ENCODE assay signal across 8 mouse cellular contexts in genomic region chr17:56585171-56585821, GRCm38 (mm10). TPM values are rescaled to one million over a fixed set of nuclear protein-coding genes. Genes with fewer than 3 reads are reported as not detected.
DNase-seq lines count a peak whose midpoint lies in the region; ATAC-seq and TF ChIP-seq lines count a peak whose summit lies in the region.

No protein-coding gene starts in this region.

- H3K27ac ChIP-seq in heart, adult 2 months = peak overlapping the region; percentile 98
- H3K27ac ChIP-seq in forebrain, embryonic 11.5 days (ENCODE audit: low read depth, low read length) = peak overlapping the region; percentile 85
- peak overlapping the region; percentile 94 for H3K27ac ChIP-seq in hindbrain, embryonic 13.5 days
- H3K27ac ChIP-seq in liver, embryonic 13.5 days = peak overlapping the region; percentile 96

- peak; percentile 9 for ATAC-seq in forebrain, embryonic 11.5 days (replicated peaks; ENCODE audit: low FRiP score)
- ATAC-seq in hindbrain, embryonic 13.5 days (ENCODE audit: low FRiP score) = peak; percentile 29
- peak; percentile 10; the same call in 1 of the 2 replicates for ATAC-seq in liver, embryonic 13.5 days (ENCODE audit: low read depth)

- TF ChIP-seq CTCF in heart, adult 2 months (IDR thresholded peaks at IDR 0.05) = no peak

- H3K9ac ChIP-seq in heart, adult 2 months (ENCODE audit: low read depth, low read length) = peak overlapping the region; percentile 91
- H3K9ac ChIP-seq in forebrain, embryonic 11.5 days (ENCODE audit: low read length) = peak overlapping the region; percentile 85
- peak overlapping the region; percentile 93 for H3K9ac ChIP-seq in hindbrain, embryonic 13.5 days
- peak overlapping the region; percentile 95 for H3K9ac ChIP-seq in liver, embryonic 13.5 days

- peaks cover 33% of the 10 kb centered on the region for H3K36me3 ChIP-seq in heart, adult 2 months (ENCODE audit: control insufficient read depth, insufficient read depth, low read length)
- H3K36me3 ChIP-seq in forebrain, embryonic 11.5 days (ENCODE audit: control insufficient read depth, insufficient read depth, low read length) = peaks cover 24% of the 10 kb centered on the region
- H3K36me3 ChIP-seq in hindbrain, embryonic 13.5 days = peaks cover 61% of the 10 kb centered on the region
- peaks cover 70% of the 10 kb centered on the region for H3K36me3 ChIP-seq in liver, embryonic 13.5 days

- H3K79me2 ChIP-seq in heart, adult 2 months (replicated peaks; ENCODE audit: control insufficient read depth, insufficient read depth, low read length) = peaks cover 16% of the 10 kb centered on the region

- H3K4me3 ChIP-seq in heart, adult 2 months = peak overlapping the region; percentile 88
- H3K4me3 ChIP-seq in forebrain, embryonic 11.5 days (ENCODE audit: low read depth, low read length) = peak overlapping the region; percentile 93
- peak overlapping the region; percentile 85 for H3K4me3 ChIP-seq in hindbrain, embryonic 13.5 days
- peak overlapping the region; percentile 95 for H3K4me3 ChIP-seq in liver, embryonic 13.5 days (replicated peaks)

- peaks cover 23% of the 10 kb centered on the region for H3K4me1 ChIP-seq in heart, adult 2 months (ENCODE audit: control insufficient read depth, insufficient read depth, low read length)
- H3K4me1 ChIP-seq in forebrain, embryonic 11.5 days (replicated peaks; ENCODE audit: control insufficient read depth, insufficient read depth, low read length) = peaks cover 28% of the 10 kb centered on the region
- H3K4me1 ChIP-seq in hindbrain, embryonic 13.5 days (replicated peaks) = peaks cover 72% of the 10 kb centered on the region
- H3K4me1 ChIP-seq in liver, embryonic 13.5 days (replicated peaks) = peaks cover 65% of the 10 kb centered on the region

- no peak for TF ChIP-seq POLR2A in heart, adult 2 months (IDR thresholded peaks at IDR 0.05; ENCODE audit: insufficient read depth, low read depth, low read length)

- H3K4me2 ChIP-seq in forebrain, embryonic 11.5 days (ENCODE audit: low read depth, low read length, severe bottlenecking) = peak overlapping the region; percentile 81
- peak overlapping the region; percentile 93 for H3K4me2 ChIP-seq in hindbrain, embryonic 13.5 days
- H3K4me2 ChIP-seq in liver, embryonic 13.5 days = peak overlapping the region; percentile 92

- no peaks in the 10 kb centered on the region for H3K9me3 ChIP-seq in forebrain, embryonic 11.5 days (ENCODE audit: control insufficient read depth, low read length)
- no peaks in the 10 kb centered on the region for H3K9me3 ChIP-seq in hindbrain, embryonic 13.5 days
- no peaks in the 10 kb centered on the region for H3K9me3 ChIP-seq in liver, embryonic 13.5 days (replicated peaks)

- TF ChIP-seq EP300 in heart, adult 2 months (IDR thresholded peaks at IDR 0.05; ENCODE audit: insufficient read depth, low read depth, low read length) = no peak

- peak in 1 of 2 experiments; percentile 76 for DNase-seq in heart, adult 2 months
- DNase-seq in heart, postnatal 10 days = no peak
- peak; percentile 48 for DNase-seq in adipocyte (ENCODE audit: low spot score)
- peak; percentile 83 for DNase-seq in forebrain, embryonic 11.5 days (ENCODE audit: low spot score)
- DNase-seq in liver, embryonic 13.5 days = peak; percentile 37
- peak; percentile 74 for DNase-seq in naive thymus-derived CD4-positive, alpha-beta T cell, adult 2 months (ENCODE audit: low read depth)
- peak; percentile 16 for DNase-seq in telencephalon, adult 2 months (ENCODE audit: low read depth, low spot score)

- intact Hi-C loops in heart, adult 2 months (cut with DNase I) = no loop called here
- intact Hi-C loops in heart, postnatal 10 days (cut with DNase I) = no loop called here

- under 1% methylated on average over 61 of the region's 61 CpGs for WGBS in heart, adult 2 months
- WGBS in forebrain, embryonic 11.5 days = 1% methylated on average over 61 of the region's 61 CpGs
- under 1% methylated on average over 61 of the region's 61 CpGs for WGBS in hindbrain, embryonic 13.5 days
- WGBS in liver, embryonic 13.5 days (ENCODE audit: insufficient replicate concordance) = under 1% methylated on average over 61 of the region's 61 CpGs

- H3K27me3 ChIP-seq in heart, adult 2 months (ENCODE audit: control insufficient read depth, insufficient read depth, low read length) = no peaks in the 10 kb centered on the region
- no peaks in the 10 kb centered on the region for H3K27me3 ChIP-seq in forebrain, embryonic 11.5 days (ENCODE audit: control insufficient read depth, insufficient read depth, low read length)
- no peaks in the 10 kb centered on the region for H3K27me3 ChIP-seq in hindbrain, embryonic 13.5 days
- H3K27me3 ChIP-seq in liver, embryonic 13.5 days = no peaks in the 10 kb centered on the region

RNA-seq across cellular contexts. Expression of gene Safb, which starts 0.7 kb away (rescaled TPM):
- total RNA-seq in heart, adult 2 months (2021) = 10 to 100 TPM; 61.3 to 69.1 TPM
- 51.0 and 57.5 TPM in 2 replicates for polyA plus RNA-seq in heart, adult 2 months (2012; rRNA removed)
- total RNA-seq in heart, postnatal 10 days (2021) = 10 to 100 TPM; 96.8 to 97.6 TPM
- polyA plus RNA-seq in forebrain, embryonic 11.5 days (2014; fragmentation: Nextera tagmentation; extraction: Ambion mirVana) = 145 and 154 TPM in 2 replicates
- 105 and 113 TPM in 2 replicates for polyA plus RNA-seq in hindbrain, embryonic 13.5 days (2015; fragmentation: Nextera tagmentation; extraction: Ambion mirVana)
- 44.4 and 59.7 TPM in 2 replicates for polyA plus RNA-seq in liver, embryonic 13.5 days (2015; fragmentation: Nextera tagmentation; extraction: Ambion mirVana)

RNA-seq across cellular contexts. Expression of gene Safb2, which starts 0.9 kb away (rescaled TPM):
- 10 to 100 TPM; 36.8 to 43.1 TPM for total RNA-seq in heart, adult 2 months (2021)
- polyA plus RNA-seq in heart, adult 2 months (2012; rRNA removed) = 42.5 and 47.5 TPM in 2 replicates
- 10 to 100 TPM; 55.7 to 56.8 TPM for total RNA-seq in heart, postnatal 10 days (2021)
- 74.7 and 75.0 TPM in 2 replicates for polyA plus RNA-seq in forebrain, embryonic 11.5 days (2014; fragmentation: Nextera tagmentation; extraction: Ambion mirVana)
- 76.1 and 76.2 TPM in 2 replicates for polyA plus RNA-seq in hindbrain, embryonic 13.5 days (2015; fragmentation: Nextera tagmentation; extraction: Ambion mirVana)
- 37.5 and 40.7 TPM in 2 replicates for polyA plus RNA-seq in liver, embryonic 13.5 days (2015; fragmentation: Nextera tagmentation; extraction: Ambion mirVana)

RNA-seq across cellular contexts. Expression of gene 2410015M20Rik, which starts 24.3 kb away (rescaled TPM):
- 100 to 1,000 TPM; 291 to 329 TPM for total RNA-seq in heart, adult 2 months (2021)
- polyA plus RNA-seq in heart, adult 2 months (2012; rRNA removed) = 320 and 381 TPM in 2 replicates
- 100 to 1,000 TPM; 338 to 370 TPM for total RNA-seq in heart, postnatal 10 days (2021)
- 171 and 183 TPM in 2 replicates for polyA plus RNA-seq in forebrain, embryonic 11.5 days (2014; fragmentation: Nextera tagmentation; extraction: Ambion mirVana)
- 204 and 212 TPM in 2 replicates for polyA plus RNA-seq in hindbrain, embryonic 13.5 days (2015; fragmentation: Nextera tagmentation; extraction: Ambion mirVana)
- 157 and 167 TPM in 2 replicates for polyA plus RNA-seq in liver, embryonic 13.5 days (2015; fragmentation: Nextera tagmentation; extraction: Ambion mirVana)

RNA-seq across cellular contexts. Expression of gene Rpl36, which starts 27.9 kb away (rescaled TPM):
- 100 to 1,000 TPM; 671 to 795 TPM for total RNA-seq in heart, adult 2 months (2021)
- 801 and 1,357 TPM in 2 replicates for polyA plus RNA-seq in heart, adult 2 months (2012; rRNA removed)
- 100 to 1,000 TPM; 862 to 893 TPM for total RNA-seq in heart, postnatal 10 days (2021)
- 1,269 and 1,280 TPM in 2 replicates for polyA plus RNA-seq in forebrain, embryonic 11.5 days (2014; fragmentation: Nextera tagmentation; extraction: Ambion mirVana)
- 1,179 and 1,235 TPM in 2 replicates for polyA plus RNA-seq in hindbrain, embryonic 13.5 days (2015; fragmentation: Nextera tagmentation; extraction: Ambion mirVana)
- polyA plus RNA-seq in liver, embryonic 13.5 days (2015; fragmentation: Nextera tagmentation; extraction: Ambion mirVana) = 1,217 and 1,404 TPM in 2 replicates

RNA-seq across cellular contexts. Expression of gene Gm20219, which starts 31.1 kb away (rescaled TPM):
- under 1 TPM; 0.34 to 0.39 TPM for total RNA-seq in heart, adult 2 months (2021)
- 1.00 and 1.7 TPM in 2 replicates for polyA plus RNA-seq in heart, adult 2 months (2012; rRNA removed)
- total RNA-seq in heart, postnatal 10 days (2021) = under 1 TPM in 1 of 2 experiments, not detected in 1; 0.60 TPM
- polyA plus RNA-seq in forebrain, embryonic 11.5 days (2014; fragmentation: Nextera tagmentation; extraction: Ambion mirVana) = 1.1 and 1.3 TPM in 2 replicates
- polyA plus RNA-seq in hindbrain, embryonic 13.5 days (2015; fragmentation: Nextera tagmentation; extraction: Ambion mirVana) = 1.2 and 1.8 TPM in 2 replicates
- polyA plus RNA-seq in liver, embryonic 13.5 days (2015; fragmentation: Nextera tagmentation; extraction: Ambion mirVana) = 0.08 and 0.14 TPM in 2 replicates

Comparison
In these comparisons a context has a peak if more than half of its experiments do, and no peak if none do; other contexts are left out.
1. DNase-seq: peak in adipocyte (single experiment), forebrain, embryonic 11.5 days (single experiment), liver, embryonic 13.5 days (single experiment), naive thymus-derived CD4-positive, alpha-beta T cell, adult 2 months (single experiment) and telencephalon, adult 2 months (single experiment); none in heart, postnatal 10 days (0 of 2).
2. Peak in every context shown above with its lines, with median percentiles within 50 percentile points of each other: H3K27ac ChIP-seq, H3K4me3 ChIP-seq, H3K9ac ChIP-seq, ATAC-seq and H3K4me2 ChIP-seq.